Mouse (Mus musculus): ENCODE measurements at regions not wholly inside any gene's neighbourhood (a gene's known extent, or its start where the extent isn't known, plus 50 kb on each side); places are given as distances from the start of the nearest gene placed in this dataset.

DNA sequence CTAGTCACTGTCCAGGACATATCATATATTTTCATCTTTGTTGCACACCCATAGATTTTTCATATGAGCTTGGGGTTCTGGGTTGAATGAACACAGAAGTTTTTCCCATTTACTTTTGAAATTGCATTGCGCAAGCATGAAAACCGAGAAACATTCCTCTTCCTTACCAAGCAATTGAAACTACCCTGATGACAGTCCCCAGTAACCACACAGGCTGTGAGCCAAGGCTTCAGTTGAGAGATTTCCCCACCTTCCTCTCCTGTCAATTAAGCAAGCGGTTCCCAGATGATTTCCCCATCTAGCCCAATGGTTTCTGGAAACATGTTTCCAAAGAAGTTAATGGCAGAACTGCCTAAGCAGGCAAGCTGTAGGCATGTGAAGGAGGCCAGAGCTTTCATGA, 81.8 kb upstream of the Inhba start:
- no peak for DNase-seq (ENCODE audit: low read depth, low spot score)

DNA sequence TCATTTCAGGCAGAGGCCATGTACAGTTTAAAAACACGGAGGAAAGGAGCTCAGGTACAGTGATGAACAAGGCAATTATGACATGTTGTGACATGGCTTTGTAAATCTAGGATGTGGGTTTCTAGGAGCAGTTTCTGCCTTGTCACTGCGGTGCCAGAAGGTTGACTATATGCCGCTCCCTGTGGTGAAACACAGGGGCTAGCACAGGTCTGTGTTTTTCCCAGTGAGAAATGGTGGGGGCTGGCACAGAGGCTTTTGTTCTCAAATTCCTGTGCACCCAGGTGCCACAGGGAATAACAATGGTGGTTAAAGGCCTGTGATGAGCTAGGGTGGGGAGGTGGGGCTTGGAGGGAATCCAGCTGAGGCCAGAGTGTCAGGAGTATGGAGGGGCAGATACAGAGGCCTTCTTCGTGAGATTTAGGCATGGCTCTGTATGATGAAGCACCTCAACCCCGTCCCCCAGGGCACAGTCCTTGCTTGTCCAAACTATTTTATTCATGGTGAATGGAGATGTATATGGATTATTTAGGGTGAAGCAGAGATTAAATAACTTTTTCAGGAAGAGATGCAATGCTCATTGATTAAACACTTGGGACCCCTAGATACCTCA, 80.0 kb upstream of the Inhba start:
- DNase-seq (ENCODE audit: low read depth, low spot score), result no peak

DNA sequence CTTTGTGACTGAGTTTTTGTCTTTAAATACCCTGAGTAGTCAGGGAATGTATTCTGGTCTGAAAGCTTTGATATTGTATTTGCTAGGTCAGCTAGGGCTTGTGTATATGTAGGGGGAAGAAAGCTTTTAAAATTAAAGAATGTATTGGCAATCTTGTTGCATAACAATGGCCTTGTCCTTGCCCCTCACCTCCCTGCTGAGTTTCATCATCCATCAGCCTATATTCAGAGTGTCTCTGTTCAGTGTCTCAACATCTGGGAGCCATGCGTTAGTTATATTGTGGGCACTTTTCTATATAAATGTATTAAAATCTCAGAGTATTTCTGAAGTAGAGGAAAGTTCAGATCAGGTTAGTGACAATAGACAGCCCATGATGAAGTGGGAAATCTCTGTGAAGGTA, 76.0 kb upstream of the Inhba start:
- no peak for DNase-seq (ENCODE audit: low read depth, low spot score)

DNA sequence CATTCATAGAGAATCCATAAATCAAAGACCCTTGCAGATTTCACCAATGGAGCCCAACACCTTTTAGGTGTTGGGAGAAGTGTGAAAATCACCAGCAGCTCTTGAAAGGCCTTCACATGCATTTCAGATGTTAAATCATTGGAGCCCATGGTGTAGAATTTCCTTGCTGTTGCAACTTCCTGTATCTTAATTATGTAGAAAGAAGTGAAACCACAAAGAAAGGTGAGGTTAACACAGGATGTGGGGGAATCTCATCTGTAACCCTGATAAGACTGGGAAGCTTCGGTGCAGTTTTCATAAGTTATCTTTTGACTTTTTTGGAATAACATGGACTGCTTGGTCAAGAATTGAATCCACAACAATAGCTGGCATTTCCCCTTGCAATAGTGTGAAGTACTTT, 75.5 kb upstream of the Inhba start:
- DNase-seq (ENCODE audit: low read depth, low spot score), result no peak

DNA sequence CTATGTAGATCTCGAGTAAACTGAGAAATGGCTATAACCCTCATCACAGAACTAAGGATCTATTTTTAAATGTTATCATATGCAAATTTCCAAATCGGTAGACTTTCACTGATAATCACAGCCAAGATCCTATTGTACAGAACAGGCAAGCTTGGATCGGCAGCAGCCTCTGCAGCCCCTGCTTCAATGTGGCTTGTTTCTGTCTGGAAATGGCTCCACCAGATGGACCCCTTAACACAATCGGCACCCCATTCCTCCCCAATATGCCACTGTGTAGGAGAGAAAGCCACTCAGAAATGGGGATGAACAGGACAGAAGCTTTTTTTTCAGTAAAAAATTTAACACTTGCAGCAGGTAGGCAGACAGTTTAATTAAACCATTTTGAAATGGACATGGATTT, 61.5 kb upstream of the Inhba start:
- DNase-seq (ENCODE audit: low read depth, low spot score), result no peak

DNA sequence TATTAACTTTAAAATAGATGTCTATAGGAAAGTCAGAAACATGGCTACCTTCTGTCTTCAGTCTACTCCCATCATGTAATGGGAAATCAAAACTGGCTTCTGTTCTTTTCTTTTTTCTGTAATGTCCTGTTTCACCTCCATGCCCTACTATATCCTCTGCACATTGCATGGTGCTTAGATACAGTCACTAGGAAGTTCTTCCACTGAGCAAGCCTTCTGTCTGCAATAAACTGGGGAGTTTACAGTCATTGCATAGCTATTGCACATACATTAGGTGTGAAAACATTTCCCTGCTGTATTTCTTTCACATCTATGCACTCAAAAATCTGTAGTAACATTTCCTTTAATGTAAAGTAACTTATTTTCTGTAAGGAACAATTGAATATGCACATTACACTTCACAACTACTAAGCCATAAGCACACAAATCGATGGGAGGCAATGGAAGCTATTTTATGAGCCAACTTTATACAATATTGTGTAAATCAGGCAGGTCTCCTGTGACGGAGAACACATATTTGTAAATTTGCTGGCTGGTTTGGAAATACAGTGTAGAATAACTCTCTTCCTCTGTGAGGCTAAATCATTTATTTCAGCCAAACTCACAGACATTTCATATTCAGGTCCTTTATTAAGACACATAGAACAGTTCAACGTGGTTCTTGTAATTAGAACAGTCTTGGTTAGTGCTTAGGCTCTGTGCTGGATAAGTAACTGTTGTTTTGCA, 60.6 kb upstream of the Inhba start:
- DNase-seq (ENCODE audit: low read depth, low spot score), result no peak

All from mesoderm, embryonic 11.5 days (tissue).